12 mouse cellular contexts compared by ENCODE assay signal in genomic region chr1:43403341-43403740, GRCm38 (mm10). TPM values are rescaled to one million over a fixed set of nuclear protein-coding genes. Genes with fewer than 3 reads are reported as not detected.
A peak's percentile ranks its signal among the peaks of the same experiment; 100 is the strongest.
DNase-seq lines count a peak whose midpoint lies in the region; ATAC-seq lines count a peak whose summit lies in the region.
"Had no signal": no experiment of that assay in that cellular context is flagged by ENCODE, and none has a peak within 500 bp of the region (broad histone marks: within the 10 kb centered on the region; RNA-seq: fewer than 3 reads in every experiment).

No protein-coding gene starts in this region.

- no peak for ATAC-seq in erythroblast, adult 5-6 weeks (replicated peaks; ENCODE audit: low FRiP score, poor library complexity, severe bottlenecking)
- ATAC-seq: hindbrain, postnatal 0 days had no signal

- no peaks in the 10 kb centered on the region for H3K27me3 ChIP-seq in heart, embryonic 10.5 days (ENCODE audit: insufficient read depth, poor library complexity, severe bottlenecking)
- H3K27me3 ChIP-seq: stomach, embryonic 15.5 days had no signal

- intact Hi-C loops in heart, postnatal 14 days (cut with DNase I), result no loop called here

- peak; percentile 22 to 51 for DNase-seq in heart, postnatal 14 days
- no peak for DNase-seq in heart, embryonic 10.5 days (ENCODE audit: low spot score)
- DNase-seq in spleen, postnatal 36 days (ENCODE audit: low spot score in 2 of 2), result peak; percentile 9 to 24
- DNase-seq in spleen, adult 12 weeks (ENCODE audit: low spot score), result no peak
- peak; percentile 20 for DNase-seq in induced T-regulatory cell, adult 2 months (ENCODE audit: low read depth)
- peak; percentile 74 for DNase-seq in thymus, postnatal 4 days
- DNase-seq: adrenal gland, postnatal 36 days had no signal

- H3K27ac ChIP-seq in heart, embryonic 10.5 days, result no peak overlapping the region
- H3K27ac ChIP-seq: hindbrain, postnatal 0 days; limb, embryonic 10.5 days; stomach, embryonic 15.5 days had no signal

- no peaks in the 10 kb centered on the region for H3K36me3 ChIP-seq in heart, embryonic 10.5 days
- H3K36me3 ChIP-seq: limb, embryonic 10.5 days; stomach, embryonic 15.5 days had no signal

- H3K4me1 ChIP-seq in heart, embryonic 10.5 days, result no peaks in the 10 kb centered on the region; the same call in 1 of the 2 replicates

- H3K4me3 ChIP-seq in heart, embryonic 10.5 days, result no peak overlapping the region
- H3K4me3 ChIP-seq: erythroblast, embryonic 14.5 days; limb, embryonic 10.5 days; stomach, embryonic 15.5 days had no signal

- no peaks in the 10 kb centered on the region for H3K9me3 ChIP-seq in heart, embryonic 10.5 days
- H3K9me3 ChIP-seq: limb, embryonic 10.5 days; stomach, embryonic 15.5 days had no signal

RNA-seq across cellular contexts. Expression of gene Nck2, which starts 41.0 kb away (rescaled TPM):
- total RNA-seq in heart, postnatal 14 days (2021), result 10 to 100 TPM; 21.0 to 22.4 TPM
- 30.4 and 37.0 TPM in 2 replicates for polyA plus RNA-seq in heart, embryonic 10.5 days (2016; fragmentation: Nextera tagmentation; extraction: Ambion mirVana)
- 0.77 TPM in 1 of 2 replicates, not detected in the other for total RNA-seq in erythroblast, adult 5-6 weeks (2015; ENCODE audit: low replicate concordance)
- 2.4 and 3.3 TPM in 2 replicates for total RNA-seq in erythroblast, adult 5-6 weeks (2017; ENCODE audit: low replicate concordance)

Comparison
In these comparisons a context has a peak if more than half of its experiments do, and no peak if none do; other contexts are left out.
1. DNase-seq: peak in heart, postnatal 14 days (2 of 2), spleen, postnatal 36 days (2 of 2), induced T-regulatory cell, adult 2 months (single experiment) and thymus, postnatal 4 days (single experiment); none in heart, embryonic 10.5 days (single experiment) and spleen, adult 12 weeks (single experiment).
2. RNA of gene Nck2, which starts 41.0 kb away (total RNA-seq): 21.0 to 22.4 TPM in heart, postnatal 14 days; 0.77 to 3.3 TPM in erythroblast, adult 5-6 weeks; every median in the first group is over 4 times any median in the second.